Mouse (Mus musculus): ENCODE measurements around the gene Csgalnact2. TPM values are rescaled to one million over a fixed set of nuclear protein-coding genes. Genes with fewer than 3 reads are reported as not detected.

Gene Csgalnact2
- total RNA-seq, 2 experiments from 2014 or later: 34.2 to 71.7 TPM

DNA sequence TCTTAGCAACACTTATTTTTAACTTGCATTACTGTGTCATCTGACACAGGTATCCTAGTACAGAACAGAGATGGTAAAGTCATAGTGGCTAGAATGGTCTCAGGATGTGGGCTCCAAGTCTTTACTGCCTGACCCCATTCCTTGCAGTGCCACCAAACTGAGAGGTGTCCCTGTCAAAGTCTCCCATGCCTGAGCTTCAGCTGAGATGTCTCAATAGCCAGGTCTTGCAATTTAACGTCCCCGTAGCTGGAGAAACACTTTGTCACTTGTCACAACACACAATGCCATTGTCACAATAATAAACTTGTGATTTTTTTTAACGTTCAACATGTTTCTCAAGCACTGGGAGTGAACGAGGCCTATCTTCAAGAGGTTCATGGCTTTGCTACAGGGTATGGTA is 11.2 kb upstream of the Csgalnact2 start:
- no peak for ATAC-seq (replicated peaks; ENCODE audit: low FRiP score, low TSS enrichment, poor library complexity, severe bottlenecking)

DNA sequence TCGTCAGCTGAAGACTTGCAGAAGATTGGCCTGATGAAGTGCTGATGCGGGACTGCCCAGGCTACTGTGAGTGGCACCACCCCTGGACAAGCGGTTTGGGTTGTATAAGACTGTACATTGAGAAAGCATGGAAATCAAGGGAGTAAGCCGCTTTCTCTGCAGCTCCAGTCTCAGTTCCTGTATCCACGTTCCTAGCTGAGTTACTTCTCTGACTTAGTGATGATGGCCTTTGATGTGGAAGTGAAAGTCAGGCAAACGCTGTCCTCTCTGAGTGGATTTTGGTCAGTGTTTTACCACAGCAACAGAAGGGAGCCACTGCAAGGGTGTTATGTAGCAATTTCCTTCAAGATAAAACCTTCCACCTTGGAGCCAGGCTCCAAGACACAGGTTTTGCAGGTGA is 2.0 kb upstream of the Csgalnact2 start:
- ATAC-seq (replicated peaks; ENCODE audit: low FRiP score, low TSS enrichment, poor library complexity, severe bottlenecking): no peak

DNA sequence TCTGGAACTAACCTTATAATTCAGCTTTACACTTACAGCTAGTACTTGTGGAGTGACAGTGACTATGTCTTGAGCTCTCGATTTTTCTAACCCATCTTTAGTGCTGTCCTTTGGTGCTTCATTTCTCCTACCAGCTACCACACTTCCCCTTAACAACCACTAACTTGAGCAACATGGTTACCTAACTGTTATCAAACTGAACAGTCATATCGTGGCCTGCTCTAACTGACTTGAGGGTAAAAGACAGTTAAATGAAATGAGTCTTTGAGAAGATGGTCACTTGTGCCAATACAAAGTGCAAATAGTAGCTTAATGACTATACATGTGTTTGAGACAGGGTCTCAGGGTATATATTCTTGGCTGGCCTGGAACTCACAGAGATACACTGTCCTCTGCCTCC is 1.8 kb downstream of the Csgalnact2 start:
- ATAC-seq (replicated peaks; ENCODE audit: low FRiP score, low TSS enrichment, poor library complexity, severe bottlenecking): peak; percentile 56

DNA sequence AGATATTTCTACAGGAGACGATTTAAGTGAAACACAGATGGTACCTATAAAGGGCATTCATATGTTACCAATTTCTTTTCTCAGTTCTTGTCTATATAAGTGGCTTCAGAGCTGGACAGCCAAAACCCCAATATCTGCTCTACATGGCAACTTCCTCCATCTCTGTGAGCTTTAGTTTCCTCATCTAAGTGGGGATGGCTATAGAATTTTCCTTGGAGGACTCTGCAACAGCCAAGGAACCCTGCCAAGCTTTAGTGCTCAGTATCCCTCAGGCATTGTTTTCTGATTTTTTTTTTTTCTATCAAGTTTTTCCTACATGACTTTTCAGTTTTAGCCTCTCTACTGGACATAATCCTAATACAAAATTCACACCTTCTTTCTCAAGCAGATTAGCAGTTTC is 4.5 kb downstream of the Csgalnact2 start:
- no peak for ATAC-seq (replicated peaks; ENCODE audit: low FRiP score, low TSS enrichment, poor library complexity, severe bottlenecking)

DNA sequence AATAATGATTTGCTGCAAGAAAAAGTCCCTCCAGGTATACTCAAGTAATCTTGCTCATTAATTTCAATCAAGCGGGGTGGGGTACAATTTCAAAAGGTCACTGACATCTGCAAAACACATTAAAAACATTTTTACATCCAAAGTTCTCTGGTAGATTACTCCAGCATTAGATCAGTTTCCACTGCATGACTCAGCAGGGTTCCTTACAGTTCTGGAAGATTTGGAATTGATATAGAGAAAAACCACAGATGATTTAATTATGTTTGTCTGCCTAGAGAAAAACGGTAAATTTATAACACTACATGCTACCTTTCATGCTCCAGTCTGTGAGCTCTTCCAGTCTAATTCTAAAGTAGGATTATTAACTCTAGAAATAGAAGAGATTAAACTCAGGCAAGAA is 8.9 kb downstream of the Csgalnact2 start:
- no peak for ATAC-seq (replicated peaks; ENCODE audit: low FRiP score, low TSS enrichment, poor library complexity, severe bottlenecking)

DNA sequence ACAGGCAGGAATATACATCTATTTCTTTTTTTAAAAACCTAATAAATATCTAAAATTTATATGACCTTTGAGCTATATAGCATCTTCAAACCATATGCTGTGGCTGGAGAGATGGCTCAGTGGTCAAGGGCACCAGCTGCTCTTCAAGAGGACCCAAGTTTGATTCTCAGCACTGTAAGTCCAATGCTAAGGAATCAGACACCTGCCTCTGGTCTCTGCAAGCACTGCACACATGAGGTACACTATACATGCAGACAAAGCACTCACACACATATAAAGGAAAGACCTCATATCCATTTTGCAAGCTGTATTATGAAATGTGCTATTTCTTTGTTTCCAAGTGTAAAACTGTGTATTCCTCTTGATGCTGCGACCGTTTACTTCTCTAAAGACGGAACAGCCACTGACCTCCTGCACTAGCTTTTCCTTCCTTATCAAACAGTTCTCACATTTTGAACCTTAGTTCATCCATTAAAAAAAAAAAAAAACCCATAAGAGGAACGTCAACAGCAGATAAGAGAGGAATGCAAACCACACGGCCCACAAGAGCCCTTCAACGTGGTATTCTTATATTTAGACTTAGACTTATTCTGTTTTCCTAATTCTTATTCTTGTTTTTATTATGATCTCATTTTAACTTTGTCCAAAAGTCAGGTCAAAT is 11.0 kb downstream of the Csgalnact2 start:
- peak; percentile 80 for ATAC-seq (replicated peaks; ENCODE audit: low FRiP score, low TSS enrichment, poor library complexity, severe bottlenecking)

DNA sequence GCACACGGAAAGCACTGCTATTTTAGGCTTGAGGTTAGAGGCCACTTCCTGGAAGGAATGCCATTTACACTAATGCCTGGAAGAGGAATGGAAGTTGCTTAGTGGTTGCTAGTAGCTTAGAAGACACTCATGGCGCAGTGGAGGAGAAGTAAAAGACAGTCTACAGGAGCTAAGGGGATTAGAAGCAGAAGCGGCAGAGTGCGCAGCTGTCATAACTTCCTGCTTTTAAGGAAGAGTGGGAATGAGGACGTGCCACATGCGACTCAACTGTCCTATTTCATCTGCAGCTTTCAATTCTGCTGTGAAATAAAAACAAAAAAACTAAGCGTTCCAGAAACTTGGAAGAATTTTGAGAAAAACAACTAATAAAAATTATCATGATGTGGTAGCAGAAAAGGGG is 11.7 kb downstream of the Csgalnact2 start:
- ATAC-seq (replicated peaks; ENCODE audit: low FRiP score, low TSS enrichment, poor library complexity, severe bottlenecking): no peak

DNA sequence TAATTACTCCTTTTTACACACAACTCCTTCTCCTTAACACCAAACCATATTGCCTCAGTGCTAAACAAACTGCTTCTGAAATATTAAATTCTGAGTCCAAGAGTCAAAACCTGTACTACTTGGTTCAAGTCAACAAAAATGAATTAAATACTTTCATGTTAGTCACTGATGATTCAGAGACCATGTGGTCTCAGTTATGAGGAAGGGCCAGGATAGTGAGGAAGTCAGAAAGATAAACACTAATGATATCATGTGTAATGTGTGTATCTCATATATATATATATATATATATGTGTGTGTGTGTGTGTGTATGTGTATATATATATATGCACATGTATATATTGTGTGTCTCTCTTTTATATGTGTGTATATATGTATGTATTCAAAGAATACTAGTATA is 12.4 kb downstream of the Csgalnact2 start:
- ATAC-seq (replicated peaks; ENCODE audit: low FRiP score, low TSS enrichment, poor library complexity, severe bottlenecking): no peak

DNA sequence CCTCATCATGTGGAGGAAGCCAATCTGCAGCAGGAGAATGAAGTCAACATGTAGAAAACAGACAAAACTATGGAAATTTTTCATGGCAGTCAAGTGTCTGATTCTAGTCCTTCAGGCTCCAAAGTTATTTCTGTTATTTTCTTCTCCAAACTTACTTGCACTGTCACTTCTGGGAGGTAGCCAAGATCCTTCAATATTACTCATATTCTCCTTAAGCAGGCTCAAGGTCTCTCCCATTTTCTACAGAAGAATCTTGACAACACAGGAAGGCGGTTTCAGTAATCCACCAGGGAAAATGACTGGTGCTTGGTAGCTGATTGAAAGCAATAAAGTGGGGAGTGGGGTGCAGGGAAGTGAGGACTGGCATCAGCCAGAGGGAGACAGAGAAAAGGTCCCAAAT is 16.2 kb downstream of the Csgalnact2 start:
- no peak for ATAC-seq (replicated peaks; ENCODE audit: low FRiP score, low TSS enrichment, poor library complexity, severe bottlenecking)

DNA sequence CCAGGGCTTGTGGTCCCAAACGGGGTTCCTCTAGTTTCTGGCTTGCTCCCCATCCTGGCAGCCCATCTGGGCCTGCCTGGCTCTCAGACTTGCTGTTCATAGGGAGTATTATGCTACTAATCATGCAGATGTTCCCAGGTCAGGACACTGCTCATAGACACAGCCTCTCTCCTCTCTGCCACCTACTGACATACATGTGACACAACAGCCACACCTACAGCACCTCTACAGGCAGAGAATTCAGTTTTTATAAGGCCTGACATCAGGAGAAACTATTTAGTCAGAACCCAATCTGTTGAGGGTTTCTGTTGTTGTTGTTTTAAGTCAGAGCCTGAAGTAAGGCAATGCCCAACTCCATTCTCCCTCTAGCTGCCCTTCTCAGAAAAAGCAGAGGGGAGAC is 27.1 kb downstream of the Csgalnact2 start:
- ATAC-seq (replicated peaks; ENCODE audit: low FRiP score, low TSS enrichment, poor library complexity, severe bottlenecking): peak; percentile 59

DNA sequence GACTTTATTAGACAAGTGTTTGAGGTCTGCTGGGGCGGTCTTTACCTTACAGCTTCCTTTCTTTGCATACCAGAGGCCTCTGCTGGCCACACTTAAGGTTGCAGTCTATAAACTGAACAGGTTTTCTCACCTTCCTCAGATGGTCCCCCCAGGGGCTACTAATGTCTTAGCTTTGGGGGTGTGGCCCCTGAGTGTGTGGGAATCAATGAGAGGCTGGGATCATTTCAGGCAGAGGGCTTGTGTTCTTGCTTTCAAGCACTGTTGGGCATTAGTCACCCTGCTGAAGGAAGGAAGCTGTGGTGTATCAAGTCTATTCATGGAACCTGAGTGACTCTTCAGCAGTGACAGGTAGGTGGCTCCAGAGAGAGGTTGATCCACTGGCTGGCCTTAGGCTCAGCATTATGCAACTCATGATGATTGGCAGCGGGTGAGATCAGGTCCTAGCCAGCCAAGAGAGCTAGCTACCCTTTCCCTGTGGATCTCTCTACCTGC is 39.6 kb downstream of the Csgalnact2 start:
- peak; percentile 87 for ATAC-seq (replicated peaks; ENCODE audit: low FRiP score, low TSS enrichment, poor library complexity, severe bottlenecking)

DNA sequence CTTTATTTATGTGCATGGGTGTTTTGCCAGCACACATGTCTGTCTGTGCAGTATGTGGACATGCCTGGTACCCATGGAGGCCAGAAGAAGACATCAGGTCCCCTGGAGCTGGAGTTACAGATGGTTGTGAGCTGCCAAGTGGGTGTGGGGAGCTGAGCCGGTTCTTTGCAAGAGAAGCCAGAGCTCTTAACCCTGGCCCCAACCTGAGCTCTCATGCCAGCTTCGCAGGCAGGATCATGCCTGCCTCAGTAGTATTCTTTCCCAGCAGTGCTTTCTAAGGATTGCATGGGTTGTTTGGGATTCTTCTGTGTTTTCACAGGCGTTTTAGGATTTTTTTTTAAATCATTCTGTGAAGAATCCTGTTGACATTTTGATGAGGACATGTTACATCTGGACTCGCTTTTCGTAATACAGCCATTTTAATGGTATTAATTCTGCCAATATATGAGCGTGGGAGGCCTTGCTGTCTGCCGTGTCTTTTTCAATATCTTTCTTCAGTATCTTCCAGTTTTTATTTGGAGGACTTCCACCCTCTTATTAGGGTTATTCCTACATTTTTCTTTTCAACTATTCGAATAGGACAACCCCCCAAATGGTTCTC is 41.1 kb downstream of the Csgalnact2 start:
- no peak for ATAC-seq (replicated peaks; ENCODE audit: low FRiP score, low TSS enrichment, poor library complexity, severe bottlenecking)

DNA sequence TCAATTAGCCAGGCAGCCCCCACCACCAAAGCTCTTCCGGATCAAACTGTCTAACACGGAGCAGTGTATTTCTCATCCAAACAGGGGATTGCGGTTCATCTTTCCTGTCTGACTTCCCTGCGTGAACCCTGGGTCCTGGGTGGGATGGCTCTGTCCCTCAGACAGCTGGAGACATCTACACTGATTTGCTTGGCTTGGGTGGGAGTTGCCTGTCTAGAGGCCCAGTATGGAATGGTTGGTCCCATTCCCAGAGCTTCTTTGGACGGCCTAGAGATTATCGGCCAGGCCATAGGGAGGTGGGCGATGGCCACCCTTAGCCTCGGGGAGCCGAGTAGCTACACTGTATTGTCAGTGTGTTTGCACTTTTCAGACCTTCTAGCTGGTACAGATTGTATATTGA is 48.1 kb downstream of the Csgalnact2 start:
- ATAC-seq (replicated peaks; ENCODE audit: low FRiP score, low TSS enrichment, poor library complexity, severe bottlenecking): no peak

DNA sequence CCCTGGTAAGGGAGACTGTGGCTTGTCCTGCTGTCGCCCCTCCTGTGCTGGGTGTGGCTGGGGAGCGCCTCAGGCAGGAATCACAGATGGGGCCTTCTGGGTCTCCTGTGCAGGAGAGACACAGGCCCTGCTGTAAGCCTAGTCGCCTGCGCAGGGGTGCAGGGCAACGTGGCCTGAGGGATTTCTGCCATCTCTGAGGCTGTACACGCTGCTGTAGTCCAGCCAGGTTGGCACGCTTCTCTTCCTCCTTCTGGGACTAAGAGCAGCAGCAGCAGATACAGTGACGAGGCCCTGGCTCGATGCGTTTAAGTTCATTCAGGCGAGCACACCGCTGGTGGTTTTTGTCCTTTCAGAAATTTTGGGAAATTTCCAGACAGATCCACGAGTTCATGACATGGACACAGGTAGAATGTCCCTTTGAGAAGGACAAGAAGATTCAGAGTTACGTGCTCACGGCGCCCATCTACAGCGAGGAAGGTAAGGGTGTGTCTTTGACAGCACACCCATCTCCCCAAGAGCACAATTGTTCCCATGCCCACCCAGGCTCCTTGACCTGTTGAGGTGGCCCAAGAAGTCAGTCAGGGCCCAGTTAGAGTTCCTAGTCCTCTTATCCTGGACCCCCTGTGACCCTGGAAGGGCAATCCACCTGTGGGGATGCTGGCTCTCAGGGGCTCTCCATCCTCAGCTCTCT is 50.0 kb downstream of the Csgalnact2 start:
- no peak for ATAC-seq (replicated peaks; ENCODE audit: low FRiP score, low TSS enrichment, poor library complexity, severe bottlenecking)

DNA sequence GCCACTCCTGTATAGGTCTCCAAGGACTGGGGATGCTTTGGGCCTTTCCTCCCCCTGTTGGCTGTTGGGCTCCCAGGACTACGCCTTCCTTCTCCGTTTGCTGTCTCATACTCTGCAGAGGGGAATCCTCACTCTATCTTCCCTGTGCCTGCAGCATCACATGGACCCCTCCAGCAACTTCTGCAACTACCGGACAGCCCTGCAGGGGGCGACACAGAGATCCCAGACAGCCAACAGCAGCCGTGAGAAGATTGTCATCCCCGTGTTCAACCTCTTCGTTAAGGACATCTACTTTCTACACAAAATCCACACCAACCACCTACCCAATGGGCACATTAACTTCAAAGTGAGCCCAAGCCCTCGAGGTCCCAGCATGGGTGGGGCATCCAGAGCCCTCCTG is 51.0 kb downstream of the Csgalnact2 start:
- ATAC-seq (replicated peaks; ENCODE audit: low FRiP score, low TSS enrichment, poor library complexity, severe bottlenecking): no peak

DNA sequence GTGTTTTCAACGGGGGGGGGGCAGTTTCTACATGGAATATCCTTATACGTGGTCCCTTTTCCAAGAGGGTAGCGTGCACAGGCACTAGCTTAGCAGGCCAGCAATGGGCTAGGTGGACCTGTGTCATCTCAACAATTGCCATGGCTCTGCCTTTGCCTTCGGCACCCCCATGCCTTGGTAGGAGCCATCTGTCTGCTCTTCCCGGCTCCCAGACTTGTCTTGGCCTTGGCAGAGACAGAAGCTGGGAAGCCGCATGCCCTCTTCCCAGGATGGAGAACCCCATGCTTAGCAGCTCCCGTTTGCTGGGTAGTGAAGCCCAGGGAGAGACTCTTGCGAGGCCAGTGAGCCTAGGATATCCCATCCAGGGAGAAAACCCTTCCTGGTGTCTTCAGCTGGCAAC is 54.3 kb downstream of the Csgalnact2 start:
- no peak for ATAC-seq (replicated peaks; ENCODE audit: low FRiP score, low TSS enrichment, poor library complexity, severe bottlenecking)

DNA sequence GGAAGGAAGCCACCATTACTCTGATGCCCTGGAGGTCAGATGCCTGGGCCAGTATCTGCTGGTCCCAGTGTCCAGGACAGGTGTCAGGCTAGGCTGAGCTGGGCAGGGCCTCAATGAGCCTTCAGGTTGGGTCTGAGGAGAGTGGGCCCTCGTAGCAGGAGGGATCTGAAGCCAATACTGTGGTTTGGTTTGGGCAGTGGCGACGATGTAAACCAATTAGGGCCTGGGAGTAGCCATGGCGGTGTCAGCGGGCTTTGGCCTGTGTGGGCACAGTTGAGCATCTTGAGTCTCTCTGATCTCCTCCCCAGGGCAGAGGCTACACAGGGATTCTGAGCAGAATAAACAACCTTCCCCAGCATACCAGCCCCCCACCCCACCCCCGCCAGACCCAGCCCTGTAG is 55.3 kb downstream of the Csgalnact2 start:
- no peak for ATAC-seq (replicated peaks; ENCODE audit: low FRiP score, low TSS enrichment, poor library complexity, severe bottlenecking)

DNA sequence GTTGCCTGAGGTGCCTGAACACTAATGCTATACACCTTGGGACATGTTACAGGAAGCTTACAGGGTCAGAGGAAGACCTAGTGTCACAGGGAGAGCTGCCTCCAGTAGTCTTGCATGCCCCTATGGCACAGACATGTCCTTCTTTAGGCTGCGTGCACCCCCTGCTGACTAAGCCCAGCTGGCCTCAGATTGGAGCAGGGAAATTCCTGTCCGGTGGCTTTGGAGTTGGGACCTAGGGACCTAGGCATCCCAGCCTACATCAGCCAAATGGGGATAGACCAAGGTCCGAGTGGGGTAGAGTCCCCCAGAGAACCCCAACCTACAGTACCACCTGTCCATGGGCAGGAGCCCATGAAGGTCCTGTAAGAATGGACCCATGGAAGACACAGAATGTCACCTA is 56.6 kb downstream of the Csgalnact2 start:
- no peak for ATAC-seq (replicated peaks; ENCODE audit: low FRiP score, low TSS enrichment, poor library complexity, severe bottlenecking)

DNA sequence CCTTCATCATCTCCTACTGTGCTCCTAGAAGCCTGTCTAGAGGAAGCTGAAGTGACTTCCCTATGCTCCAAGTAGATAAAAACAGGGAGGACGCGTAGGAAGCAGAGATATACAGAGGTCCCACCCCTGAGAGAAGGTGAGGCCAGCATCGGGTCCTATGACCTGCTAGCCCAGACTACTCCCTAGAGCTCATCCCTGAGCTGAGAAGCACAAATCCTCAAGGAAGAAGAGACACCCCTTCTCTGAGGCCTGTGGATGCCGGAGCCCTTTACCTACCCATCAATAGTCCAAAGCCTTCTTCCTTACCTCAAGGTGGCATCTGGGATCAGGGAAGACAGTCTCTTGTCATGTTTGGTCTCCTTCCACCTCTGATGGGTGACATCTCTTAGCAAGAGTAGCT is 58.2 kb downstream of the Csgalnact2 start:
- ATAC-seq (replicated peaks; ENCODE audit: low FRiP score, low TSS enrichment, poor library complexity, severe bottlenecking): no peak

DNA sequence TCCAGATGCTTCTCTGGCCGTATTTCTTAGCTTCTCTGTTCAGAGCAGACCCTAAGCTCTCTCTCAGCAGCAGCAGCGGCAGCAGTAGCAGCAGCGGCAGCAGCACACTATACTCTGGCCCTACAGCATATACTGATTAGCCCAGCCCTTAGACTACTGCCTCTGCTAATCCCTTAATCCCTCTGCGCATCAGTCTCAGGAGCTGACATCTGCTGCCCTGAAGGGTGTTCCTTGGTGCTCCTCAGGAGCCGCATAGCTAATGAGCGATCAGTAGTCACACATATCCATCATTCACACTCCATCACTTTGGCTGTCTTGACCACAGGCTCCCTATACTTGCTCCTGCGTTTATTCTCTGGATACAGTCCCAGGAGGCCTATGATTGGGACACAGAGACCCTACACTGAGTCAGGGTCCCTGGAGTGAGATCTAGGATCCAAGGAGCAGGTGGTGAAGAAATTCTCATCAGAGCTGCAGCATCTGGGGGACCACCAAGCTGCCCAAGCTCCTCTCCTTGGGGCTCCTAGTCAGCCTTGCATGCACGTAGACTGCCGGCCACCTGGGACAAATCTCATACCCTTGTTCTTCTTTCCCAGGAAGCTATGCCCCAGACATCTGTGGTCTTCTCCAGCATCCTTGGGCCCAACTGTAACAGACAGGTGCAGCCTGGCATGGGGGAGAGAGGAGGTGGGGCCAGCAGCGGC is 59.0 kb downstream of the Csgalnact2 start:
- no peak for ATAC-seq (replicated peaks; ENCODE audit: low FRiP score, low TSS enrichment, poor library complexity, severe bottlenecking)
